Mouse (Mus musculus) ES-E14 (cell line): ENCODE data around the gene Trappc10.

Experiments
- CHD2 ChIP-seq: IDR thresholded peaks from 2 replicates; pipeline ENCODE4 v1.6.1; 2014; ENCODE audit warnings: mild to moderate bottlenecking, low read depth, low read length, inconsistent platforms
- HCFC1 ChIP-seq: IDR thresholded peaks from 2 replicates; pipeline ENCODE4 v1.6.1; 2012; ENCODE audit warnings: low read length, inconsistent platforms, borderline replicate concordance; ENCODE audit not compliant: insufficient read depth
- MAFK ChIP-seq: IDR thresholded peaks from 2 replicates; pipeline ENCODE4 v1.6.1; 2014; ENCODE audit warnings: mild to moderate bottlenecking, low read depth, low read length, inconsistent platforms; ENCODE audit not compliant: insufficient read depth
- ZC3H11A ChIP-seq: IDR thresholded peaks from 2 replicates; pipeline ENCODE4 v1.6.1; 2012; ENCODE audit warnings: low read depth, mild to moderate bottlenecking, inconsistent platforms, low read length, borderline replicate concordance

GRCm38 (mm10) chr10:78182321-78182720, 62.1 kb downstream of the Trappc10 start:
- TF ChIP-seq ZC3H11A, result no peak
- TF ChIP-seq HCFC1, result no peak
- TF ChIP-seq CHD2, result no peak
- no peak for TF ChIP-seq MAFK
